Mouse (Mus musculus): ENCODE measurements around the gene Lonrf2. TPM values are rescaled to one million over a fixed set of nuclear protein-coding genes. Genes with fewer than 3 reads are reported as not detected.

Gene Lonrf2
- total RNA-seq, 4 experiments from 2014 or later = 4.2 to 5.1 (median 4.7) TPM

DNA sequence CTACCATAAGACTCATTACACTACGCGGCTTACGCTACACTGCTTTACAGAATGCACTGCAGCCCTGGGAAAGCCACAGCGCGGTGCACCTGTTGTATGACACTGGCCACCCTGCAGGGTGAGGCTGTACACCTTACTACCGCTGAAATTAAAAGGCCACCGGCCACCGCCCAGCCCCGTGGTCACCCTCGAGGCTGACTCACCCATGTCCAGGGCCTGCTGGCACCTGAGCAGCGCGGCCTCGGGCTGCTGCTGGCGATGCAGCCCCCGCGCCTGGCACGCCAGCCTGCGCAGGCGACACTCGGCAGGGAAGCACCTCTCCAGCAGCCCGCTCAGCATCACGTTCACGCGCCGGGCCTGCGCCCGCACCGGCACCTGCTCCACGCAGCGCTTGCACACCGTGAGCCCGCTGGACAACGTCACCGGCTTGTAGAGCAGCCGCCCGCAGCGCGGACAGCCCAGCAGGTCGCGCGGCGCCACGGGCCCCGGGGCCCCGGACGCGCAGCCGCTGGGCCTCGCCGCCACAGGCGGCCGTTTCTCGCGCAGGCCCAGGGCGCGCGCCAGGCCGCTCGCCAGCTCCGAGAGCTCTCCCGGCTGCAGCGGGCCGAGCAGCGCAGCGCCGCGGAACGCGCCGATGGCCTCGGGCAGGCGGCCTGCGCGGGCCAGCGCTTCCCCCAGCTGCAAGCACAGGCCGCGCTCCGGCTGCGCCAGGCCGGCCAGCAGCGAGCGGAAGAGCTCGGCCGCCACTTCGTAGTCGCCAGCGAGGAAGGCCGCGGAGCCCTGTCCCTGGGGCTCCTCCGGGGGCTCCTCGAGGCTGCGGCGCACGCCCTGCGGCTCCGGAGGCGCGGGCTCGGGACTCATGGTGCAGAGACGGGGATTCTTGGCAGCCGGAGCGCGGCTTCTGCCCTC is 689 bp downstream of the Lonrf2 start:
- DNase-seq (ENCODE audit: low spot score) = no peak

DNA sequence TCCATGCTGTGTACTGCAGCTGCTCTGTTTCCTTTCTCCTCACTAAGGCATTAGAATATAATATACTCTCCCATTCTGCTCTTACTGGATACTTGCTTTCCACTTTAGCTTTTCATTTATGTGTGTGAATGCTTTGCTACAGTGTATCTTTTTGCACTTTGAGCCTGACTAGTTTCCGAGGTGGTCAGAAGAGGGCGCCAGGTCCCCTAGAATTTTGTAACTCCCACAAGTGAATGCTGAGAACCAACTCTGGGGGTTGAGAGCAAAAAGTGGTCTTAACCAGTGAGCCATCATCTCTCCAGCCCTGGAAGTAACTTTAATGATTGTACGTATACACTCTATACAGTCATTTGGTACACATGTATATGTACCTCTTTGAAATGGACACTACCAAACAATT is 1.6 kb downstream of the Lonrf2 start:
- DNase-seq (ENCODE audit: low spot score) = no peak

DNA sequence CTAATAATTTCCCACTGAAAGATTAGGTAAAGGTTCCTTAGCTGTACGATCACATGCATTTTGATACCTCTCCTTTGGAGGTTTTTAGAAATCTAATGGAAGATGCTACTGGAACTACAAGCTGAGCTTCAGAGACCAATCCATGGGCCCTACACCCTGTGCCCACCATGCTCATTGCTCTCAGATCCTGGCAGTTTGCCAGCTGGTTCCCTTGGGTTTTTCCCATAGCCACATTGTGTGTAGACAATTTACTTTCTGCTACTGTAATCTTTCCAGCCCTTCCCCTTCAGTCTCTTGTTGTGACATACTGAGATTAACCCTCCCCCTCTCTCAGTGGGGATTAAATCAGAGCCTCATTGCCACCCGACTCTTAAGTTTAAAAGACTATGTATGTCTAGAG is 11.6 kb downstream of the Lonrf2 start:
- DNase-seq (ENCODE audit: low spot score) = no peak

DNA sequence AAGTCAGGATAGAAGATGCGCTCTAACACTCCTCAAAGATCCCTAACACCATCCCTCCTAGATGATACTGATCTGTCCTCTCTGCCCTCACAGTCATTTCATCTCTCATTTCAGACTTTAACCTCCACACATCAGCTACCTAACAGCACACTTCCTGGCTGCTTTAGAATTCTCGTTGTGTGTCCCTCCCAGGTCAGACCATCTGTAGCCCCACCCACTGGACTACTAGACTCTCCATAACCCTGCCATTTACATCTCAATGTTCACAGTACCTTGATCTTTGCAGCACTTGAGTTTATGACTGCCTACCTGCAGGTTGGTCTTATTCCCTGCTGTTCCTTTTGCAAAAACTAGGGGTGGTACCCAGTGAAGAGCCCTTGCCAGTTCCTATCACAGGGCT is 12.7 kb downstream of the Lonrf2 start:
- DNase-seq (ENCODE audit: low spot score) = no peak

DNA sequence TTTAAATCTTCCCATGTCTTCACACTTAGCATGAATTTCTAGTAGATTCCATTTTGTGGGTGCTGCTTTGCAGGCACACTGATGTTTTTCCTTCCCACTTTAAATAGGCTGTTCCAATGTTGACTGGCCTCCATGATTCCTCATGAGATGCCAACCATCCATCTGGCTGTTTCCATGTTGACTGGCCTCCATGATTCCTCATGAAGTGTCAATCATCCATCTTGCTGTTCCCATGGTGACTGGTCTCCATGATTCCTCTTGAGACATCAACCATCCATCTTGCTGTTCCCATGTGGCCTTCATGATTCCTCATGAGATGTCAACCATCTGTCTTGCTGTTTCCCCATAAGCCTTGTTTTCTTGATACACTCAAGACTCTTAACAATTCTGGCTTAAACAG is 16.8 kb downstream of the Lonrf2 start:
- no peak for DNase-seq (ENCODE audit: low spot score)

DNA sequence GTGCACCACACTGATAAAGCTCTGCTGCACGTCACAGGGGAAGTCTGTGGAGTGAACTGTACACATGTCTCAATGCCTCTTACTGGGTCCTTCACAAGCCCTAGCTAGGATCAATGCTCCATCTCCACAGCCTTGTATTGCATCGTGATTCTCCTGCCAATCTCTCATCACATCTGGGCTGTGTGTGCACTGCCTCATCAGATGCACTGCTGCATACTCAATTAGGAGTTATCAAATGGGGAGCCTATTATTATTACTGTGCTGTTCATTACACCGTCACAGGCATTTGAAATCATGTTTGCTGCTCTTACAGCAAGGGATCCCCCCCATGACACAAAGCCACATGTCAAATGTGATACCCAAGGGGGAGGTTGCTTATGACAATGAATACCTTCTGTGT is 18.8 kb downstream of the Lonrf2 start:
- no peak for DNase-seq (ENCODE audit: low spot score)

DNA sequence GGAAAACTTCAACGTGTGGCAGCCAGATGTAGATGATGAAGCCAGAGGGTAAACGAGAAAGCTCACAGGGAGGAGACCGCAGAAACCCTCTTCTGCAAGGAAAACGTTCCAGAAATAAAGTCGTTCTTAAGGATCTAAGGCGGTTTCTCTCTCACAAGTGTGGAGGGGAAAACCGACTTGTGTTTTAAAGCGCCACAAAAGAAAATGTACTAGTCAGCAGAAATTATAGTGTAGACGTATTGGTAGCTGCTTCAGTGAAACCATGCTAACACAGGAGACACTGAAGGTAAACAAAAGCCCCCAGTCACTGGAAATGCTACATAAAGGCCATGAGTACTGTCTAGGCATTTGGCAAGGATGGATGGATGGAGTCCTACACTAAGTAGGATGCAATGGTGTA is 19.2 kb downstream of the Lonrf2 start:
- DNase-seq (ENCODE audit: low spot score) = no peak

DNA sequence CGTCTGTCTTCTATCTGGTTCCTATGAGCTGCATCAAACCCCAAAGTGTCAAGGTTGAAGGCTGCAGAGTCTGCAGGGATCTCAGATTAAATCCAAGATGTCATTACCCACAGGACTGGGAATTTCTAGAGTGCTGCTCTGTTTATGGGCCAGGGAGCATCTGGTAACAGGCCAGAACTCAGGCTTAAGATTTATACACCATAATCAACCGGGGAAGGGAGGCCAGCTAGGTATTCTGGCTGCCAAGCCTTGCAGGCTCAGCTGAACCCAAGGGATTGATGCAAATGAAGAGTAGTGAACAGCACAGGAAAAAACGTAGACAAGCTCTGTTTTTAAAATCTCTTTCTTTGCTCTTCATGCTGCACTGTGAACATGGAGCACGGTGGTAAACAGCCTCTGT is 20.2 kb downstream of the Lonrf2 start:
- DNase-seq (ENCODE audit: low spot score) = no peak

DNA sequence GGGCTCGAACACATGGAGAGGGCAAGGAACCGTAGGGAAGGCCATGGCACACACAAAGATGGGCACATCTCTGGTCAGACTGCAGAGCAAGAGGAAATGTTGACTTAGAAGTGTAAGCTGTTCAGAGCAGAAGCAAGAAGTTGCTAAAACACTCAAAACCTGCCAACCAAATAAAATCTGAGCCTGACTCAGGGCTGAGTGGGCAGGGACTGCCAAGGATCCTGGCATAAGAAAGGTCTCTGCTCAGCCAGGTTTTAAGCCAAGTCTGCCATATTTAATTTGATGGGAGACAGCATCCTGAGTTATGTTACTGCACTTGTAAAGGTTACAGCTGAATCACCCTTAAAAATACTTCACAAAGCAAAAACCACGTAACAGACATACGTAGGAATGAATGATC is 29.4 kb downstream of the Lonrf2 start:
- no peak for DNase-seq (ENCODE audit: low spot score)

DNA sequence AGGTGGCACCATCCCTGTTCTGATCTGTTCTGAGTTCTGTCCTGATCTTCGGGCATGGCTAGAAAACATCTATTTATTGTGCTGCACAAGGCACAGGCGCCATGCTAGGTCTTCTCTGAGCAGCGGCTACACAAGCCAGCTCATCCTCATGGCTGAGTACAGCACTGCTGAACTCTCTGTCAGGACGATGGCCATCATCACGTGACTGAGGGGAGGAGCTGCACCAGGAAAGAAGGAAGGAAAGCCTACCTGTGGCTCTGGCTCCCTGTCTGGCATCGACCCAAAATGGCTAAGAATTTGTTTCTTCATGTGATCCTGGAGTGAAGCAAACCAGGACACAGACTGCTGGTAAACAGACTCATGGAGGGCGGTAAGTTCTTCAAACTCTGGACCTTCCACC is 36.1 kb downstream of the Lonrf2 start:
- no peak for DNase-seq (ENCODE audit: low spot score)

DNA sequence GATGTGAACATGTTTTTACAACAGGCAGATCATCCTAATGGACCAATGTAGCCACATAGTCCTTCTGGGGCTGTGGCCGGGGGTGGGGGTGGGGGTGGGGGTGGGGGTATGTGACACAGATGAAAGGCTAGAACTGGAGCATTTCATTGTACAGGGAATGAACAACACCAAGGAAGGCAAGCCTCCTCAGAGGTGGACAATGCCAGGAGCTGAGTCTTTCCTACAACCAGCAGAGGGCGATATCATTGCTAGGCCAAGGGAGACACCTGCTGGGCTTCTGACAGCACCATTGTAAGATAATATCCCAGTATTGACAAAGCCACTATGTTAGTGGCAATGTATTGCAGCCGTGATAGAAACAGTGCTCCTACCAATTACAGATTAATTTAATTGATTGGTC is 37.2 kb downstream of the Lonrf2 start:
- DNase-seq (ENCODE audit: low spot score) = no peak

DNA sequence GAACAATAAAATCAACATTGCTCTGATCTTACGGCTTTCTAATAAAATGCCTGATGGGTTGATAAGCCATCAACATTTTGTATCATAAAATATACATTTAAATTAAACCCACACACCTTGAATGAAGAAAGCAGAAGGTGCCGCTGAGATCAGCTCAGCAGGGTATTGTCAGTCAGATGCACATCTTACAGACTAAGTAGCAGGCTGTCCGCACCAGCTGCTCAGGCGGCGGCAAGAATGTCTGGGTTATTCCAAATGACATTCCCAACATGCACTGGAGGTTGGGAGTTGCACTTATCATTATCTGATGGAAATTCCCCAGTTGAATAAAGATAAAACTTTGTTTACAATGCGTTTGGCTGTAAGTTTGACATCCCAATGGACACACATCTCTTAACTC is 39.6 kb downstream of the Lonrf2 start:
- DNase-seq (ENCODE audit: low spot score) = no peak

DNA sequence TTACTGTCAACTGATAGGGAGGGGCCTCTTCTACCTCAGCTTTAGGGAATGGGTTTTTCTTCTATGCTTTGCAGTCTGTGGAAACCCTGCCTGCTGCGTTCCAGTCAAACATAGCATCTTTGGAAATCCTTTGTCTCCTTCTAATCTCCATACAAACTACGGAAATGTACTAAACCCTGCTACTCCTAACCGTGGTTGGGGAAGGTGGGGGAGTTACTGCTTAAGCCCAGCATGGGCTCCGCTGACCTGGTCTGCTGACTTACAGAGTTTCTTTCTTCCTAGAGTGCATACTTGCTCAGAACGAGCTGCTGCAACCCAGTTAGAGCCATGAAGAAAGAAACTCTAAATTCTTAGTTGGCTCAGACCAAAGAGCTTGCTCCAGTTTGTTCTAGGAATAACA is 41.0 kb downstream of the Lonrf2 start:
- no peak for DNase-seq (ENCODE audit: low spot score)

DNA sequence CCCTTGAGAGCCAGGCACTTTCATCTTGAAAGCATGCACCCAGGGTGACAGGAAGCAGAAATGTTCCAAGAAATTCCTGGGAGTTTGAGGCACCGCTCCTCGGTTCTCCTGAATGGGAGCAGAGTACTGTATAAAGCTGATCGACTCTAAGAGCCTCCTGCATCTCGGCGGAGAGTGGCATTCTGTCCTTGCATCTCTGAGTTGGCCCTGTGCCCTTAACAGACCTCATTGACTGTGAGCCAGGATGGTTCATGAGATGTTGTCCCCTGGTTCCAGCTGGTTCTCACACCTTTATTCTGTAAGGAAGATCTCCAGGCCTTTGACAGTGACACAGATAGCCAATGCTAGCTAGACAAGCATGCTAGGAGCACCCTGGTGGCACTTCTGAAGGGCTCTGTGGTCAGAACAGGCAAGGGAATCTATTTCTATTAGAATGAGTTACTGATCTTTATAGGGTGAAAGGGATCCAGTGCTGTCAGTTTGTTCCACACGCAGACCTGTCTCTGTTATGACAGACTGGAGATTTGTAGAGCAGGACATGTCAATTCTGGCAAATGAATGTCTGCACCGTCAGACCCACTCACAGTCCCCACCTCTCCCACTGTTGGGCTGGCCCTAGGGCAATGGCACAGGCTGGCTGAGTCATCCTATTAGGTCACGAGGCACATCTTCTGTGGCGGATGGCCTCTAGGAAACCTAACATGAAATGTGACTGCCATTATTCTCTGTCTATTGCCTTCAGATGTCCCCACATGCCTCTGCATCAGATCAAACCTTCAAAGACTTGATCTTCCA is 45.3 kb downstream of the Lonrf2 start:
- DNase-seq (ENCODE audit: low spot score) = no peak

DNA sequence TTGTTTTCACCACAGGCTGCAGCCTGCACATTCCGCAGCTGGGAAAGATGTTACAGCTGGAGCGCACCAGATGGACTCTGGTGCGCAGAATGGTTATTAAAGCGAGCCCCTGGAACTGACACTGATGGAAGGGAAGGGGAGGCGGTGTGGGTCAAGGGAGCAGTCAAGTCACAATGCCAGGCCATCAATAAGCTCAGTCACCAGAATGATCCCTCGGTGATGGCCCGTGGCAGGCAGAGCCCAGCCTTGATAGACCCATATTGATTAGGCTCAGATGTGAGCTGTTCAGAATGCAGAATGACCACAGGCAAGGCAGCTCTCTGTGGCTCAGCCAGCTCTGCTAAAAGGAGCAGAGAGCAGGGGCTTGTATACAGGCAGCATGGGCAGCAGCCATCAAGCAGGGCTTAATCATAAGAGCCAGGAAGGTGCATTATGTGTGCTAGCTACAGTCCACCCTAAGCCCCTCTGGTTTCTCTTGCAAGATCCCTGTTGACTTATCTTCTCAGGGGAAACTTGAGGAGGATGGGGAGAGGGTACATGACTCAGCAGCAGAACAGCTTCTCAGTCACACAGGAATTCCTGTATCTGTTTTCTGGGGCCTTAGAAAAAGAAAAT is 46.4 kb downstream of the Lonrf2 start:
- no peak for DNase-seq (ENCODE audit: low spot score)

DNA sequence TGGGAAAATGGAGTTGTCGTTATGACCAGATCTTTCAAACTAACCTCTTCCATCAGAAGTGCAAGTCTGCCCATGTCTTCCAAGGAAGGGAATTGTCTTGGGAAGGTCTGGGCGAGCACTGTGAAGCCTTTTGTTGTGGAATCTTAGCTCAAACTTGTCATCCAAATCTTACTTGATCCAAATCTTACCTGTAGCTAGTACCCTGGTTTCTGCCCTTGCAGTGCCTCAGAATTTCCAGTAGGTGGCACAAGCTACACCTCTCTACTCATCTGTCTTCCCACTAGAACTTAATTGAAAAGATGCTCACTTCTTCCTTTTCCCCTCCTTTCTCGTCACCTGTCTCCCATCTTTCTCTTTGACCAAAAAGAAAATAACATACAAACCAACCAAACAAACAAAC is 47.6 kb downstream of the Lonrf2 start:
- DNase-seq (ENCODE audit: low spot score) = no peak

DNA sequence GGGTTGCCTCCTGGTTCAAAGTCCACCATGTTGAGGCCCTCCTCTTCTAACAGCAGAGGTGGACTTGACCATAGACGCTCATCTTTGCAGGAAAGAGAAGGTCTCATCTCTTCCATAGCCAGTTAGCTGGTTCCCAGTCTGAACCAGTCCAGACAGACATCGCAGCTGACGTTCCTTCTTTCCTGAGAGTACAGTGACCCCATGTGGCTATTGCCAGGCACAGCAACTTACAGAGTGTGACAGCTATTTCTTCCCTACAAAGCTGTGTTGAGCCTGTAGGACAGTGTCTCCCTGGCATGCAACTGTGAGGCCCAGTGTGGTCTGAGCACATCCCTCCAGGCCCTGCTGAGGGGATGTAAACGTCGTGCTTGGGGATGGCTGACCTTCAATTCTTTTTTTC is 49.1 kb downstream of the Lonrf2 start:
- peak; percentile 54 for DNase-seq (ENCODE audit: low spot score)

DNA sequence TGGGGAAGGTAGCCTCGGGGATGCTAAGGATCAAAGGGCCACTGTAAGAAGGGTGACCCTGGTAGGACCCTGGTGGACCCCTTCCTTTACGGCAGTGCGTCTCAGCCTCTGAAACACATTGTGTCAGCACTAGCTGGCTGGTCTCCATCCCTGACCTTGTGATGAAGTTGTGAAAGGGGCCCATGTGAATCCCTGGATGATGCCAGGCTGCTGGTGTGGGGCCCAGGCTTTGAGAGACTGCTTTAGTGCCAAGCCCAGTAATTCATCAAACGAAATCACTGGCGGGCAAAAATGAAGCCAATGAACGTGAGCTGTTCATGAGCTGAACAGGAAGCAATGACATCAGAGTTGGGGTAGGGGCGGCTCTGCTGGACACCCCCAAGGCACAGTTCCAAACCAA is 50.2 kb downstream of the Lonrf2 start:
- DNase-seq (ENCODE audit: low spot score) = no peak

DNA sequence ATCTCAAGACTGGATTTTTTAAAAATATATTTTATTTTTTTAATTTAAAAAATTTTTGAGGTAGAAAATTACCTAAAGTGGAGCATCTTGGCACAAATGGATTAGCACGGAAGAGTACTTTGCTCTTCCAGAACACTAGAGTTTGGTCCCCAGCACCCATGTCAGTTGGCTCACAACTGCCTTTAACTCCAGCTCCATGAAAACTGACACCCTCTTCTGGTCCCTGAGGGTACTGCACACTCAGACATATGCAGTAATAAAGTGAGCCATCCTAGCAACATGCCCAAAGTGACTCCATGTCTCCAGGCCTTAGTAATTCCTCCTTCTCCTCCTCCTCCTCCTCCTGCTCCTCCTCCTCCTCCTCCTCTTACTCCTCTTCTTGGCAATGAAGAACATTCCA is 58.2 kb downstream of the Lonrf2 start:
- no peak for DNase-seq (ENCODE audit: low spot score)

DNA sequence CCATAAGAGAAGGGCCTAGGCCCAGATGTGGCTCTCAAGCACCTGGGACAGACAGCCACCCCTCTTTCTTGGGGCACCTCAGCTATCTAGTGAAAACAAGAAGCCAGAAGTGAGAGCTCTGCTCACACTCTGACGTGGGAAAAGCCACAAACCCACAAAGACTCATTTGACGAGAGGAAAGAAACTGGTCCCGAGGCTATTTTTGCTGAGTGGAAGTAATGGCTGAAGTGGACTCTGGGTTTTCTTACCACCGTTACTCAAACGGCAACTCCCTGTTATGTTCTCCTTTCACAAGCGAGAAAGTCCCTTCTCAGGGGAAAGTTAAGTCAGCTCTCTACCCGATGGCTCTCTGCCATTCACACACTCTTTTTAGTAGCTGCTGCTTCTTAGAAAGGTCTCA is 59.0 kb downstream of the Lonrf2 start:
- DNase-seq (ENCODE audit: low spot score) = no peak

DNA sequence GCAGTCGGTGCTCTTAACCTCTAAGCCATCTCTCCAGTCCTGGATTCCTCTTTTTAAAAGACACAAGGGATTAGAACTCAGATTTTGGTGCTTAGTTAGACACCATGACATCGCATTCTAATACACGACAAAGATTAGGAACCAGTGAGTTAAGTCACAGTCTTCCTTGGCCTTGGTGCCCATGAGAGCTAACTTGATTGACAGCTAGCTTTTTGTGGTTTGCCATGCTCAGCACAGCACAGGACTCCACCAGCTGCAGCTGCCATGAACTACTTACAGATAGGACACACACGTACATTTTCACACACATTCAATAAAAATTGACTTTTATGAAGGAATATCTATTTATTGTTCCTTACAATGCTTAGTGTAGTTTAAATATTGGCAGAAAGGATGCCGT is 60.8 kb downstream of the Lonrf2 start:
- DNase-seq (ENCODE audit: low spot score) = no peak

DNA sequence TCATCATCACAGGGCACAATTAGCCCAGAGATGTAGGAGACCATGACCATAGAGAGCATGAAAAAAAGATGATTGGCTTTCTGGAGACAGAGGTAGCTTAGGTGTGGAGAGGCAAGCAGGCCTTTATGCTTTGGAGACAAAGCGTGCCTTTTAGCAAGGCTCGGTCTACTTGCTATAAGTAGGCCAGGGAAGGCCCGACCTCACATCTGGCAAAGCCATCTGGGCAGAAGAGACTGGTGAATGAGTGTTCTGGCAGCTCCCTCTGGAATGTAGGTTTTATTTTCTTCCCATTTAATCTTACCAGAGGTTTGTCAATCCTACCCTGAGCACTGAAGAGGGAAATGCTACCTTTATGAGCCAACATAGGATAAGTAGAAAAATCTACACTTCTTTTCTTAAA is 65.8 kb downstream of the Lonrf2 start:
- DNase-seq (ENCODE audit: low spot score) = no peak

DNA sequence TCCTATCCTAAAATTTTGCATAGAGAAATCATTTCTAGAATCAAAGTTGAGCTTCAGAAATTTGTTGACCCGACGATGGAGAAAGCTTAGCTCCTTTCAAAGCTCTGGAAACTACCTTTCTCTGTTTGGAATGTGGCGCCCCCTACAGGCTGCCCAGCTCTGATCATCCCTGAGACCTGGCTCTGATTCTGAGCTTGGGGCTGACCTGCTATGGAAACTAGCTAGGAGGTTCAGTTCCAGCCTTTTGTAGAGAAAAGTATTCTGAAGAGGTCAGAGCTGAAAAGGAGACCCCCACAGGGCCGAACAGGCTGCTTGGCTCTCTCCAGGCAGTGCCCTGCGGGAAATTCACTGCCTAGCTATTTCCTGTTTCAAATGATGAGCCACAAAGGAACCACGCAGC is 66.6 kb downstream of the Lonrf2 start:
- peak; percentile 12 for DNase-seq (ENCODE audit: low spot score)
